Mouse (Mus musculus): ENCODE data around the gene Ankrd13a. TPM values are rescaled to one million over a fixed set of nuclear protein-coding genes. Genes with fewer than 3 reads are reported as not detected.

Gene Ankrd13a
- polyA plus RNA-seq, 1 experiment from 2014 or later, result 89.3 TPM

DNA sequence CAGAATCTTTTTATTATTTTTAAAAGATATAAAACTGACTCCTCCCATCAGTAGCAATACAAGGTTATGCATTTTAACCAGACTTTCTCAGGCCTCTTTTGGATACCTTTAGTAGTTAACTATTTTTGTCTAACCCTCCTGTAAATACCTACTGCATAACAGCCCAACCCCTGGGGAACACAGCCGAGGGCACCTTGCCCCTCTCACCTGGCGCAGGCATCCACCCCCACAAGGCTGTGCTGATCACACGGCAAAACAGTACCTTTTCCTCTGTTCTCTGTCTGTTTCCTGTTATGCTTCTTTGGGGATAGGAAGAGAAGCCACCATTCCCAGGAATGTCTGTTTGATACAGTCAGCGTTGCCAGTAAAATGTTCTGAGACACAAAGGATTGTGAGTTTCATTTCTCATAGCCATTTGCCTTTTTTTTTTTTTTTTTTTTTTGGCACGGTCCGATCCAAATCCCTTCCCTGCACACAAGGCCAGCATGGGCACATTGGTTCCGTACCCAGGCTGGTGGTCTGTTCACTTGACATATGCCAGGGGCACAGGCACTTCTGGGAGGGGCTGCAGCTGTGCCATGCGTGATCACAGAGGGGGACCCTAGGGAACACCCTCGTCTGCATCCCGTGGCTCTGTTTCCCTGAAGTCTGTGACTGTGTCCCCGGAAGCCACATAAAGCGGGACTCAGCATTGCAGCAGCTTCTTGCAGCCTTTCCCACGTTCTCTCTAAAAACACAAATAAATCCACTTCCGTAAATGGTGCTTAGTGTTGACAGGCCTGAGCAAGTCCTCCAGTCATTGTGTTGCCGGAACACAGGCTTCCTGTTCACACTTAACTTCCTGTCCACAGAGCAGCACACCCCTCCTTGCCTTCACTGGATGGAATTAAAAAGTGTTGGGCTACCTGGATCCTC, 31.2 kb downstream of the Ankrd13a start:
- Histone ChIP-seq H3K27ac (no peak overlapping the region), H3K9me3 (no peaks in the 10 kb centered on the region)
- ATAC-seq (ENCODE audit: low FRiP score, low read depth), result no peak

DNA sequence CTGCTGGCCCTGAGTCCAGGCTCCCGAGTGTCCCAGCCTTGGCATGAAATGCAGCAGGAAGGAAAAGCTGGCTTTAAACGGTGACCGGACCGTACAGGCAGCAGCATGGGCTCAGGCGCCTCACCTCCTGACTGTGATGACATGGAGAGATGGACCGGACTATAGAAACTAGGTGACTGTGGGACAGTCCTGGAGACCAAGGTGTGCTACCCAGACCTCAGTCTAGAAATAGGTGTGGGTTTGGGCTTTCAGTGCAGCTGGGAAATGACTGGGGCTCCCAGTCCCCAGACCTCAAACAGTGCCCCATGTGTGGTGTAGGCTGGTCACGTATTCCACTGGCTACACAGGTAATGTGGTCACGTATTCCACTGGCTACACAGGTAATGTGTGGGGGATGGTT, 32.2 kb downstream of the Ankrd13a start:
- peaks cover 17% of the 10 kb centered on the region for H3K4me1 ChIP-seq
- H3K36me3 ChIP-seq, result peaks cover 69% of the 10 kb centered on the region
- H3K9ac ChIP-seq, result no peak overlapping the region
- H3K27ac ChIP-seq, result no peak overlapping the region
- no peaks in the 10 kb centered on the region for H3K9me3 ChIP-seq
- H3K4me3 ChIP-seq, result no peak overlapping the region
- 90% methylated on average over 8 of the region's 8 CpGs for WGBS
- no peaks in the 10 kb centered on the region for H3K27me3 ChIP-seq (replicated peaks)
- ATAC-seq (ENCODE audit: low FRiP score, low read depth), result no peak
- no peak overlapping the region for H3K4me2 ChIP-seq (replicated peaks)

More for the DNA sequence above, 31.2 kb downstream of the Ankrd13a start:
- no peaks in the 10 kb centered on the region for H3K27me3 ChIP-seq (replicated peaks)
- no peak overlapping the region for H3K4me3 ChIP-seq
- WGBS, result 76% methylated on average over 15 of the region's 15 CpGs
- peaks cover 79% of the 10 kb centered on the region for H3K36me3 ChIP-seq
- no peak overlapping the region for H3K4me2 ChIP-seq (replicated peaks)
- peaks cover 10% of the 10 kb centered on the region; the same call in 1 of the 2 replicates for H3K4me1 ChIP-seq
- no peak overlapping the region for H3K9ac ChIP-seq

DNA sequence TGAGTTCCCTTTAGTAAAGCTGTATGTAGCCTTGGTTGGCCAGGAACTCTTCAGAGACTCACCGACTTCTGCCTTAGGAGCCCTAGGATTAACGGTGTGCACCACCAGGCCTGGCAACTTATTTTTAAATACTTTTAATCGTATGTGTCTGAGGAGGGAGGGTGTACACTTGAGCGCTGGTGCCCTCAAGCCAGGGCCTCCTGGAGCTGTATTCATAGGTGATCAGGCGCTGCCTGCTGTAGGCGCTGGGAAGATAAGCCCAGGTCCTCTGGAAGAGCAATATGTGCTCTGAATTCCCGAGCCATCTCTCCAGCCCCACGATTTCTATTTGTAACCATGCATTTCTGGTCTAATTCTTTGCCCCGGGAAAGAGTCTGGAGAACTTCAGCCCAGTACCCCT, 32.6 kb downstream of the Ankrd13a start:
- Histone ChIP-seq H3K4me2 (replicated peaks) (no peak overlapping the region), H3K9me3 (no peaks in the 10 kb centered on the region), H3K4me1 (peaks cover 20% of the 10 kb centered on the region), H3K4me3 (no peak overlapping the region), H3K27me3 (replicated peaks) (no peaks in the 10 kb centered on the region), H3K27ac (no peak overlapping the region), H3K9ac (no peak overlapping the region), H3K36me3 (peaks cover 65% of the 10 kb centered on the region)
- ATAC-seq (ENCODE audit: low FRiP score, low read depth), result no peak
- WGBS, result 54% methylated on average over 9 of the region's 9 CpGs

DNA sequence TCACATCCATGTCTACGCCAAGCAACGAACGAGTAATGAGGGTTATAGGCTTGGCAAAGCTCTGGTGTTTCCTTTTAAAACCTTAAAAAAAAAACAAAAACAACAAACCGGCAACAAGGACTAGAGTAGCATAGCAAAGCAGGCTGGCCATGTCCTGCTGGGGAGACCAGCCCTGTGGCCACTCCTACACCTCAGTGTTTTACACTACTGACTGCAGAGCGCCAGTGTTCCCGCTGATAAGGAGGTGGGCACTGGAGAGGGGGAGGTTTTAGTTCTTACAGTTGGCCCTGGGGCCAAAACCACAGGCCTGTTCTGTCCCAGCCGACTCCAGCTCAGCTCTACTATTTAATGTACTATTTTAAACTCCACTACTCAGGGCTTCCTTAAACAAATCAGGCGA, 33.0 kb downstream of the Ankrd13a start:
- Histone ChIP-seq H3K9me3 (no peaks in the 10 kb centered on the region), H3K27ac (no peak overlapping the region), H3K27me3 (replicated peaks) (no peaks in the 10 kb centered on the region), H3K4me2 (replicated peaks) (no peak overlapping the region), H3K36me3 (peaks cover 61% of the 10 kb centered on the region), H3K4me1 (peaks cover 24% of the 10 kb centered on the region), H3K9ac (no peak overlapping the region), H3K4me3 (no peak overlapping the region)
- ATAC-seq (ENCODE audit: low FRiP score, low read depth), result no peak
- whole genome bisulfite sequencing, result 33% methylated on average over 8 of the region's 8 CpGs

DNA sequence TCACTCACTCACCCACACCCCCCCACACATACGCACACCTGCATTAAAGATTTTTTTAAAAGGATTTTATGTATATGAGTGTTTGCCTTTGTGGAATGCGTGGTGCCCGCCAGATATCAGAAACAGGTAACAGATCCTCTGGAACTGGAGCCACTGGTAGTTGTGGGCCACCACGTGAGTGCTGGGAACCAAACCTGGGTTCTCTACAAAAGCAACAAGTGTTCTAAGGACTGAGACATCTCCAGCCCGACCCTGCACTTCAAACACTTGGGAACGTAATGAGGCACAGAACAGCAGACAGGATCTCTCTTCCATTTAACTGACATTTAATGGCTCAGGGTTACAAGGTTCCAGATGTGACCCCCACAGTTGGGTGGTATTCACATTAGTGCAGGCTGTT, 33.4 kb downstream of the Ankrd13a start:
- Histone ChIP-seq H3K9me3 (no peaks in the 10 kb centered on the region), H3K27ac (no peak overlapping the region), H3K4me1 (peaks cover 28% of the 10 kb centered on the region), H3K4me3 (no peak overlapping the region), H3K36me3 (peaks cover 57% of the 10 kb centered on the region), H3K4me2 (replicated peaks) (no peak overlapping the region), H3K9ac (no peak overlapping the region), H3K27me3 (replicated peaks) (no peaks in the 10 kb centered on the region)
- no peak for ATAC-seq (ENCODE audit: low FRiP score, low read depth)
- 66% methylated on average over 6 of the region's 6 CpGs for WGBS

DNA sequence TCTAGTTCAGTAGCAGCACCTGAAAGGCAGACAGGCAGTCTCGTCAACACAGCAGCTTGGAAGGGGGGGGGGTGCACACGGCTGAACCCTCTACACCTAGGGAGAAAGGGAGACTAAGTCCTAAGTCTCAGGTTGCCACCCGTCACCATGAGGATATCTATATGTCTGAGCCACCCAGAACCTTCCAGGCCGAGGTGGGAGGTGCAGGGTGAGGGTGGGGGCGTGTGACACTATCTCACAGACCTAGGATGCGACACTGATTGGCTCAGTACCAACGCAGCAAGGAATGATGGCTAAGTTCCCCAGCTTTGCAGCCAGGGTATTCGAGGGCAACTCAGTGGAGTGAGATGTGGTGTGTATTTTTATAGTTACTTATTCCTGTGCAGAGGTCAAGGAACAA, 33.9 kb downstream of the Ankrd13a start:
- 84% methylated on average over 8 of the region's 8 CpGs for WGBS
- Histone ChIP-seq H3K9me3 (no peaks in the 10 kb centered on the region), H3K36me3 (peaks cover 52% of the 10 kb centered on the region)

DNA sequence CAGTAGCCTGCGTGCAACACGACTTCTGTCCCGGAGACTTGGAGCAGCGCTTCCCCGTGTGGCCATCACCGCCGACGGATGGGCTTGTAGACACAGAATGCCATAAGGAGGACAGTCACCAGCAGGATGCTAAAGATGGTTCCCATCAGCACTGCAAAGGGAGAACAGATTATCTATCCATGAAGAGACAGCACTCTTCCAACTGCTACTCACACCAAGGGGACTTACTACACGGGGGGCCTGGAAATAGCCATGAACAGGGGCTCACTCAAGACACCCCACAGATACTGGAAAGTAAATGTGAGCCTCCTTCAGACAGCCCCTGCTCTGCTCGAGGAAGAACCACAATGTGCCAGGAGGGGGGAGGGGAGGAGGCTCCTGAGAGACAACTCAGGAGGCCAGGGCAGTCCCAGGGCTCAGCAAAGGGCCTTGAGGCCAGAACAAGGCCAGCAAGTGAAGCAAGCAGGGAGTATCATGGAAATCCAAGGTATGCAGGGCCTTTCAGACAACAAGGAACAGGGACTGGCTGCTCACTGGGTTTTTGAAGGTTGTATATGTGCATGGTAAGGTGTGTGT, 34.8 kb downstream of the Ankrd13a start:
- no peak for ATAC-seq (ENCODE audit: low FRiP score, low read depth)
- WGBS, result 81% methylated on average over 10 of the region's 10 CpGs
- Histone ChIP-seq H3K27ac (no peak overlapping the region; the same call in 1 of the 2 replicates), H3K9ac (0 out of 2 replicates have a peak overlapping the region, but pooled peaks have one; percentile 33), H3K4me2 (replicated peaks) (no peak overlapping the region), H3K4me1 (peaks cover 30% of the 10 kb centered on the region), H3K9me3 (no peaks in the 10 kb centered on the region), H3K4me3 (no peak overlapping the region), H3K36me3 (peaks cover 43% of the 10 kb centered on the region), H3K27me3 (replicated peaks) (no peaks in the 10 kb centered on the region)

More for the DNA sequence above, 33.9 kb downstream of the Ankrd13a start:
- ATAC-seq (ENCODE audit: low FRiP score, low read depth), result no peak
- no peak overlapping the region for H3K27ac ChIP-seq
- H3K4me2 ChIP-seq (replicated peaks), result no peak overlapping the region
- peaks cover 30% of the 10 kb centered on the region for H3K4me1 ChIP-seq
- H3K4me3 ChIP-seq, result no peak overlapping the region
- H3K9ac ChIP-seq, result no peak overlapping the region
- no peaks in the 10 kb centered on the region for H3K27me3 ChIP-seq (replicated peaks)

DNA sequence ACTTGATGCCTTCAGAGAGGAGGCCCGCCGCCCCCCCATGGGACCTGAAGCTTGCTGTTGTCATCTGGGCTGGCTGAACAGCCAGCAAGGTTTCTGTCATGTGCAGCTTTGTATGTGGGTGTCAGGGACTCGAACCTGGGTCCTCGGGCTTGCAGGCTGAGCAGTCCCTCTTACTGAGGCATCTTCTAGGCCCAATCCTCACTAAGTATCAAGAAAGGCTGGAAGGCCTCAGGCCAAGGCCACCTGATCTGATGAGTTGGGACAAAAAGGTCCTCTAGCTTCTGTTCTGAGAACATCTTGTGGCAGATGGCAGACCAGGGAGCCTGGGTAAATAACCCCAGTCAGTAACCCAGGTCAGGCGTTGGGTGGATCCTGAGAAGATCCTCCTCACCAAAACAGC, 35.3 kb downstream of the Ankrd13a start:
- Histone ChIP-seq H3K27ac (no peak overlapping the region), H3K27me3 (replicated peaks) (no peaks in the 10 kb centered on the region), H3K4me1 (peaks cover 30% of the 10 kb centered on the region), H3K36me3 (peaks cover 38% of the 10 kb centered on the region), H3K4me2 (replicated peaks) (no peak overlapping the region), H3K4me3 (no peak overlapping the region), H3K9me3 (no peaks in the 10 kb centered on the region), H3K9ac (0 out of 2 replicates have a peak overlapping the region, but pooled peaks have one; percentile 33)
- ATAC-seq (ENCODE audit: low FRiP score, low read depth), result no peak
- WGBS, result 94% methylated on average over 5 of the region's 5 CpGs

DNA sequence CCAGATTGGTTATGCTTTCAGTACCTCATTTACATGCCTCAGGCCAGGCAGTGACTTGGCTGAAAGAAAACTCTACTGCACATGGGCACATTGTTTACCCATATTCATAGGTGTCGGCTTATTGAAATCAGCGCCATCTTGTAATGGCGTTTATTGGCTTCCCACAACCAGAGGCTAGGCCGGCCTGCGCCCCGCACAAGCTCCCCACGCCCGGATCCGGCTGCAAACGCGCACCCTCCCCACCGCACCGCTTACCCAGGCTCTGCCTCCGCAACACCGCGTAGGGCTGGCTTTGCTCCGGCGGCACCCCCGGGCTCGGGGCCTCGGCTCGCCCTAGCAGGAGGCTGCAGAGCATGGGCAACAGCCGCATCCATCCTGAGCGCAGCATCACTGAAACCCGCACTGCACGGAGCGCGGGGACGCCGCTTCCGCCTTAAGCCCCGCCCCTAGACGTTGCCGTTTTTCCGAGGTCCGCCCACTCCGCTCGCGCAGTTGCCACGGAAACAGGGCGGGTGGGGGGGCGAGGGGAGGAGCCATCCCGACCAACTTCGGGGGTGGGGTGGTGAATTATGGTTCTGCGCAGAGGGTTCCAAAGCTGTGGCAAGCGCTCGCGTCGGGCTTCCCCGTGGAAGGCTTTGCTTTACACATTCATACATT, 39.2 kb downstream of the Ankrd13a start:
- under 1% methylated on average over 50 of the region's 50 CpGs for WGBS
- peak; percentile 93 for ATAC-seq (ENCODE audit: low FRiP score, low read depth)

DNA sequence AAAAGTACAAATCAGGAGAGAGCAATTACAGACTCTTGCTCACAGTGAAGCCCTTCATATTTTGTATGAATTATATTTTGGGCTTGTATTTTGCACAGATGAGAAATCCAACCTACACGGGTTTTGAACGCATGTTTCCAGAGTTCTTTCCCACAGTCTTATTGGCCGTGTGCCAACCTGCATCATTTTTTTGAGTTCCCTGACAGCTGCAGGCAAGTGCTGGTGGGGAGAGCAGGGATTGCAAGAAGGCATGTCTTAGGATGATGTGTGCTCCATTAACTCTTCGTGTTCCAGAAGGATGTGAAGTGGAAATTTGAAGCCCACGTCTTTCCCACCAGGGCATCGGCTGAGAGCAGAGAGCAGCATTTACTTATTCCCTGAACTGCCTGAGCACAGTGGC, 42.1 kb downstream of the Ankrd13a start:
- Histone ChIP-seq H3K4me1 (peaks cover 19% of the 10 kb centered on the region), H3K9me3 (no peaks in the 10 kb centered on the region), H3K9ac (no peak overlapping the region), H3K27me3 (replicated peaks) (no peaks in the 10 kb centered on the region), H3K36me3 (0 out of 2 replicates have a peak, but pooled peaks cover 3% of the 10 kb centered on the region), H3K27ac (no peak overlapping the region), H3K4me2 (replicated peaks) (no peak overlapping the region), H3K4me3 (no peak overlapping the region)
- ATAC-seq (ENCODE audit: low FRiP score, low read depth), result no peak
- 66% methylated on average over 6 of the region's 6 CpGs for WGBS

More for the DNA sequence above, 39.2 kb downstream of the Ankrd13a start:
- Histone ChIP-seq H3K36me3 (peaks cover 13% of the 10 kb centered on the region), H3K4me3 (peak overlapping the region; percentile 89), H3K4me1 (peaks cover 26% of the 10 kb centered on the region), H3K27me3 (replicated peaks) (no peaks in the 10 kb centered on the region), H3K27ac (peak overlapping the region; percentile 85), H3K4me2 (replicated peaks) (peak overlapping the region; percentile 67), H3K9me3 (no peaks in the 10 kb centered on the region), H3K9ac (peak overlapping the region; percentile 84)

DNA sequence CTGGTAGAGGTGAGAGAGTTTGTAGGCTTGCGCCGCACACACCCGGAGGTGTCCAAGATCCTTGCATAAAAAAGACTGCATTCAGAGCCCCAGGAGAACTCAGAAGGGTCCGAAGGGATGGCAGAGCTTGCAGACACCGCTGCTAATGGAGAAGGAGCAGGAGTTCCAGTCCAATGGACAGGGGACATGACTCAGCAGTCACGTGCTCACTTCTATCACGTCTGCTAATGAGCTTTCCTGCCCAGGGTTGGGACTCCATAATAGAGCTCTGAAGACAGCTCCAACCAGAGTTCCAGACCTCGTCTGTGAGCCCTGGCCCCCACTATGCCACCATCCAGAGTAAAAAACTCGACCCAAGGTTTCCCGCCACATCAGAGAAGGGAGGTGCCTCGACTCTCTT, 43.6 kb downstream of the Ankrd13a start:
- ATAC-seq (ENCODE audit: low FRiP score, low read depth), result no peak
- no peak overlapping the region for H3K4me3 ChIP-seq
- peaks cover 9% of the 10 kb centered on the region; the same call in 1 of the 2 replicates for H3K4me1 ChIP-seq
- no peak overlapping the region for H3K9ac ChIP-seq
- no peak overlapping the region for H3K4me2 ChIP-seq (replicated peaks)
- no peaks in the 10 kb centered on the region for H3K9me3 ChIP-seq
- 82% methylated on average over 11 of the region's 11 CpGs for WGBS
- H3K36me3 ChIP-seq, result 0 out of 2 replicates have a peak, but pooled peaks cover 5% of the 10 kb centered on the region
- no peak overlapping the region for H3K27ac ChIP-seq
- no peaks in the 10 kb centered on the region for H3K27me3 ChIP-seq (replicated peaks)
